Mouse (Mus musculus) neural tube, embryonic 11.5 days (tissue): ENCODE results near the gene Kxd1. TPM values are rescaled to one million over a fixed set of nuclear protein-coding genes. Genes with fewer than 3 reads are reported as not detected.

ENCODE experiments used
- ATAC-seq: fragments of 200-750 bp; cut with Nextera tagmentation; 2 replicates; pipeline ENCODE4 v1.8.0; 2017; ENCODE audit warnings: moderate number of reproducible peaks, mild to moderate bottlenecking, moderate TSS enrichment, moderate library complexity; ENCODE audit not compliant: insufficient read depth, low FRiP score, low TSS enrichment
- DNase-seq: peaks from one replicate; pipeline ENCODE4 v3.0.0-alpha.2; 2015; ENCODE audit warnings: low spot score
- H3K27ac ChIP-seq: fragments of 300-500 bp; sonication (generic); 2 replicates; pipeline ENCODE4 v1.5.1; 2014; ENCODE audit warnings: low read depth, mild to moderate bottlenecking, low read length
- H3K27me3 ChIP-seq: fragments of 300-500 bp; sonication (generic); 2 replicates; pipeline ENCODE4 v1.6.1; 2014; ENCODE audit warnings: mild to moderate bottlenecking, low read length, mixed read lengths; ENCODE audit not compliant: control insufficient read depth, insufficient read depth
- H3K36me3 ChIP-seq: fragments of 300-500 bp; sonication (generic); 2 replicates; pipeline ENCODE4 v1.6.1; 2014; ENCODE audit warnings: mild to moderate bottlenecking, low read length, moderate library complexity, mixed read lengths; ENCODE audit not compliant: control insufficient read depth, insufficient read depth
- H3K4me1 ChIP-seq: fragments of 300-500 bp; sonication (generic); 2 replicates; pipeline ENCODE4 v1.6.1; 2014; ENCODE audit warnings: low read length, mixed read lengths; ENCODE audit not compliant: control insufficient read depth, insufficient read depth
- H3K4me2 ChIP-seq: fragments of 300-500 bp; sonication (generic); 2 replicates; pipeline ENCODE4 v1.6.1; 2014; ENCODE audit warnings: low read depth, mild to moderate bottlenecking, moderate library complexity
- H3K4me3 ChIP-seq: fragments of 300-500 bp; sonication (generic); 2 replicates; pipeline ENCODE4 v1.5.1; 2014; ENCODE audit warnings: low read depth, low read length
- H3K9ac ChIP-seq: fragments of 300-500 bp; sonication (generic); 2 replicates; pipeline ENCODE4 v1.6.1; 2014; ENCODE audit warnings: mild to moderate bottlenecking, low read length
- H3K9me3 ChIP-seq: fragments of 300-500 bp; sonication (generic); 2 replicates; pipeline ENCODE4 v1.6.1; 2016; ENCODE audit warnings: low read length; ENCODE audit not compliant: control insufficient read depth
- WGBS: fragments of 180-500 bp; shearing (Covaris S2); extraction: QIAGEN DNeasy Blood & Tissue Kit; methylation state at CpG from one replicate; pipeline ENCODE4 v1.1.7; 2014; 5-methylcytosine and 5-hydroxymethylcytosine counted together
- polyA plus RNA-seq: library from polyadenylated mRNA; unstranded; fragments of >200 nt; fragmentation: Nextera tagmentation; extraction: Ambion mirVana; gene quantifications from 2 replicates; pipeline ENCODE4 v1.2.1, GENCODE M21; 2014

Kxd1 gene
- polyA plus RNA-seq, 1 experiment from 2014 or later = 49.8 TPM

GRCm38 (mm10) chr8:70563763-70564387, 36.1 kb upstream of the Kxd1 start:
- Histone ChIP-seq H3K4me2 (no peak overlapping the region), H3K4me1 (peaks cover 6% of the 10 kb centered on the region; the same call in 1 of the 2 replicates), H3K9me3 (no peaks in the 10 kb centered on the region), H3K36me3 (no peaks in the 10 kb centered on the region), H3K27ac (no peak overlapping the region), H3K4me3 (no peak overlapping the region), H3K9ac (no peak overlapping the region), H3K27me3 (no peaks in the 10 kb centered on the region)
- ATAC-seq = no peak
- DNase-seq = no peak
- WGBS = 90% methylated on average over 6 of the region's 6 CpGs

- ATAC-seq = no peak
- peaks cover 6% of the 10 kb centered on the region; the same call in 1 of the 2 replicates for H3K4me1 ChIP-seq
- no peak overlapping the region for H3K4me2 ChIP-seq
- H3K9me3 ChIP-seq = no peaks in the 10 kb centered on the region
- no peaks in the 10 kb centered on the region for H3K36me3 ChIP-seq
- no peaks in the 10 kb centered on the region for H3K27me3 ChIP-seq
- no peak for DNase-seq
- H3K9ac ChIP-seq = no peak overlapping the region
- H3K4me3 ChIP-seq = no peak overlapping the region
- H3K27ac ChIP-seq = no peak overlapping the region
- 83% methylated on average over 3 of the region's 3 CpGs for WGBS
Measured at GRCm38 (mm10) chr8:70562802-70563201, 35.0 kb upstream of the Kxd1 start.

DNA sequence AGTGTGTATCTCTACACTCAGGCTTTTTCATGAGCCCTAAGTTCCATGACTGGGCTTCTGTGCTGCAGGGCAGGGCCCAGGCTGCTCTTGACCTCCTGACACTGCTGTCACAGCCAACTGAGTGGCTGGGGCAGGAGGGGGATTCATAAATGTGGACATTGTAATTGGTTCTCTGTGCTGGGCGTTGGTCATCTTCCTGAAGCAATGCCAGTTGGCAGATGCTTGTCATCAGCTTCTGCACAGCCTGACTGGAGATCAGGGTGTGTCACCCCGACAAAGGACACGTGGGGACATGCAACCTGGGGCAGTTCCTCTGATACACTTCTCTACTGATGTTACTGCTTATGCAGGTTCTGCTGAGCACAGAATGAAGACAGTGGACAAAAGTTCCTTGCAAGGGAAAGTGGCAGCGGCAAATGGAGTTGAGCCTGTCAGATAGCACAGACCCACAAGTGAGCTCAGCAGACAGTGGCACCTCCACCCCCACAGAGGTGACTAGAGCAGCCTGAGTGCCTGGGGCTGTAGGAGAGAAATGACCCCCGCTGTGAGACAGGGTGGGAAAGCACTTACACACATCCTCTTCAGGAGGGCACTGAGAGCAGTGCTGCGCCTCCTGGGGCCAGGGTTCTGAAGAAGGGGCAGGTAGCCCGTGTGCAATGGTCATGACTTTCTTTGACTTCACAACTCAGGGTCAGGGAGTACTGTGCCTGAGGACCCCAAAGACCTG, 34.2 kb upstream of the Kxd1 start:
- WGBS = 74% methylated on average over 7 of the region's 7 CpGs
- peaks cover 6% of the 10 kb centered on the region; the same call in 1 of the 2 replicates for H3K4me1 ChIP-seq
- DNase-seq (no peak), ATAC-seq (no peak)
- no peak overlapping the region for H3K4me3 ChIP-seq
- H3K9me3 ChIP-seq = no peaks in the 10 kb centered on the region
- H3K4me2 ChIP-seq = no peak overlapping the region
- H3K27me3 ChIP-seq = no peaks in the 10 kb centered on the region
- H3K9ac ChIP-seq = no peak overlapping the region
- H3K36me3 ChIP-seq = no peaks in the 10 kb centered on the region
- H3K27ac ChIP-seq = no peak overlapping the region

- H3K27me3 ChIP-seq = no peaks in the 10 kb centered on the region
- DNase-seq (no peak), ATAC-seq (no peak)
- H3K4me3 ChIP-seq = no peak overlapping the region
- H3K4me2 ChIP-seq = no peak overlapping the region
- H3K27ac ChIP-seq = no peak overlapping the region
- 70% methylated on average over 4 of the region's 4 CpGs for WGBS
- H3K36me3 ChIP-seq = no peaks in the 10 kb centered on the region
- H3K9ac ChIP-seq = no peak overlapping the region
- H3K4me1 ChIP-seq = peaks cover 6% of the 10 kb centered on the region; the same call in 1 of the 2 replicates
- H3K9me3 ChIP-seq = no peaks in the 10 kb centered on the region
Measured at GRCm38 (mm10) chr8:70561357-70561756, 33.6 kb upstream of the Kxd1 start.

DNA sequence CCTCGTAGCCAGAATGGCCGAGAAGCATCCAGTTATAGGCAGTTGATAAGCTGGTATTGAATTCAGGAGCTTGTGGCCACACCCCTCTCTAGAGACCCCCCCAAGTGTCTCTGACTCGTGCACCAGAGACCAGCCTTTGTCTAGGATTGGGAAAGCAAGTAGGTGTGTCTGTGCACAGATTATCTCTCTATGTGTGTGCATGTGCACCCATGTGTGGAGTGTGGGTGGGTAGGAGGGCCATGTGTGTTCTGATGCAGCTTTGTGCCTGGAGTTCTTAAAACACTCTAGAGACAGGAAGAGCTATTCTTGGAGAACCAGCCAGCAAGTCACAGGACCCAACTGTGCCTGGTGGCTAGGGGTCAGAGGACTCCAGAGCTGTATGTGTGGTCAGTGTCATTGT, 32.8 kb upstream of the Kxd1 start:
- Histone ChIP-seq H3K9ac (no peak overlapping the region), H3K4me3 (no peak overlapping the region), H3K9me3 (no peaks in the 10 kb centered on the region), H3K36me3 (no peaks in the 10 kb centered on the region), H3K27me3 (no peaks in the 10 kb centered on the region), H3K27ac (no peak overlapping the region), H3K4me1 (peaks cover 6% of the 10 kb centered on the region; the same call in 1 of the 2 replicates), H3K4me2 (no peak overlapping the region)
- WGBS = 78% methylated on average over 3 of the region's 3 CpGs
- no peak for ATAC-seq
- no peak for DNase-seq

- ATAC-seq (no peak), DNase-seq (no peak)
- 72% methylated on average over 2 of the region's 2 CpGs for WGBS
- Histone ChIP-seq H3K4me2 (no peak overlapping the region), H3K9ac (no peak overlapping the region), H3K4me3 (no peak overlapping the region), H3K36me3 (no peaks in the 10 kb centered on the region), H3K27ac (no peak overlapping the region), H3K27me3 (no peaks in the 10 kb centered on the region), H3K4me1 (peaks cover 6% of the 10 kb centered on the region; the same call in 1 of the 2 replicates), H3K9me3 (no peaks in the 10 kb centered on the region)
Measured at GRCm38 (mm10) chr8:70560096-70560495, 32.3 kb upstream of the Kxd1 start.

DNA sequence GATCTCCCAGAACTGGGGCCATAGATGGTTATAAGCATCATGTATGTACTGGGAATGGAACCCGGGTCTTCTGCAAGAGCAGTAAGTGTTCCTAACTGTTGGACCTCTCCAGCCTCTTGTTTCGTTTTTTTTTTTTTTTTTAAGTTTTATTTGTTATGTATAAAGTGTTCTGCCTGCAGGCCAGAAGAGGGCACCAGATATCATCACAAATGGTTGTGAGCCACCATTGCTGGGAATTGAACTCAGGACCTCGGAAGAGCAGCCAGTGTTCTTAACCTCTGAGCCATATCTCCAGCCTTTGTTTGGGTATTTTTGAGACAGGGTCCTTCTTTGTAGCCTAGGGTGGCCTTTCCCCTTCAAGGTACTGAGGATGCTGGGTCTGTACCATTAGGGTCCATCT, 31.2 kb upstream of the Kxd1 start:
- Histone ChIP-seq H3K36me3 (no peaks in the 10 kb centered on the region), H3K4me2 (no peak overlapping the region), H3K4me3 (no peak overlapping the region), H3K9me3 (no peaks in the 10 kb centered on the region), H3K4me1 (peaks cover 6% of the 10 kb centered on the region; the same call in 1 of the 2 replicates), H3K9ac (no peak overlapping the region), H3K27ac (no peak overlapping the region), H3K27me3 (no peaks in the 10 kb centered on the region)
- ATAC-seq (no peak), DNase-seq (no peak)
- WGBS = 77% methylated on average over 3 of the region's 3 CpGs

GRCm38 (mm10) chr8:70558334-70558733, 30.6 kb upstream of the Kxd1 start:
- DNase-seq (no peak), ATAC-seq (no peak)
- no peak overlapping the region for H3K9ac ChIP-seq
- H3K4me1 ChIP-seq = peaks cover 6% of the 10 kb centered on the region; the same call in 1 of the 2 replicates
- no peaks in the 10 kb centered on the region for H3K36me3 ChIP-seq
- no peak overlapping the region for H3K4me2 ChIP-seq
- H3K27ac ChIP-seq = no peak overlapping the region
- WGBS = 79% methylated on average over 4 of the region's 4 CpGs
- H3K9me3 ChIP-seq = no peaks in the 10 kb centered on the region
- H3K4me3 ChIP-seq = no peak overlapping the region
- no peaks in the 10 kb centered on the region for H3K27me3 ChIP-seq
